Mouse (Mus musculus) bone marrow, adult 2 months (tissue): ENCODE results near the gene Snx30.

Experiments used
- CTCF ChIP-seq: fragments of 200-500 bp; IDR thresholded peaks from 2 replicates; pipeline ENCODE4 v1.5.1; 2011; ENCODE audit warnings: low read length, control low read depth; ENCODE audit not compliant: control insufficient read depth, insufficient read depth
- POLR2A ChIP-seq: fragments of 200-500 bp; IDR thresholded peaks from 2 replicates; pipeline ENCODE4 v1.6.1; 2011; ENCODE audit warnings: low read depth, mild to moderate bottlenecking, control low read depth, low read length, borderline replicate concordance; ENCODE audit not compliant: control insufficient read depth

- TF ChIP-seq POLR2A (no peak), CTCF (no peak)
Observed at GRCm38 (mm10) chr4:59787126-59787525, 18.5 kb upstream of the Snx30 start.
